Mouse (Mus musculus) brain, embryonic 14.5 days (tissue): ENCODE measurements around the gene Hcrtr1.

ENCODE experiments used
- CTCF ChIP-seq: fragments of 200-500 bp; IDR thresholded peaks from 2 replicates; pipeline ENCODE4 v1.5.1; 2012; ENCODE audit warnings: inconsistent platforms, mild to moderate bottlenecking, moderate library complexity, borderline replicate concordance; ENCODE audit not compliant: insufficient read depth, insufficient read length; ENCODE audit errors: extremely low read depth
- POLR2A ChIP-seq: fragments of 200-500 bp; IDR thresholded peaks from 2 replicates; pipeline ENCODE4 v1.6.1; 2012; ENCODE audit warnings: mild to moderate bottlenecking, inconsistent platforms, borderline replicate concordance; ENCODE audit not compliant: poor library complexity, insufficient read depth, insufficient read length, severe bottlenecking; ENCODE audit errors: extremely low read depth

GRCm38 (mm10) chr4:130081345-130082190 is 57.6 kb downstream of the Hcrtr1 start:
- TF ChIP-seq CTCF, result no peak
- no peak for TF ChIP-seq POLR2A
